Mouse (Mus musculus): Measurements from ENCODE around the gene Tlr7. TPM values are rescaled to one million over a fixed set of nuclear protein-coding genes. Genes with fewer than 3 reads are reported as not detected.
"Not testable (repeated sequence)": the region's sequence is repeated elsewhere in the genome, so short reads cannot be mapped to it uniquely, and the experiment has no call there.

The Tlr7 gene
- polyA plus RNA-seq, 1 experiment from 2014 or later: 0.28 TPM

- H3K36me3 ChIP-seq; H3K4me1 ChIP-seq (replicated peaks); H3K4me2 ChIP-seq; H3K27ac ChIP-seq (ENCODE audit: poor library complexity, severe bottlenecking); H3K9me3 ChIP-seq (replicated peaks); H3K27me3 ChIP-seq (replicated peaks); H3K4me3 ChIP-seq; ATAC-seq (ENCODE audit: insufficient number of reproducible peaks, low FRiP score); H3K9ac ChIP-seq: not testable (repeated sequence)
- 86% methylated on average over 1 of the region's 1 CpGs for WGBS
Measured at GRCm38 (mm10) chrX:167302061-167302460, 28.3 kb downstream of the Tlr7 start.

- H3K9ac ChIP-seq: 0 out of 2 replicates have a peak overlapping the region, but pooled peaks have one; percentile 24
- no peak for ATAC-seq (ENCODE audit: insufficient number of reproducible peaks, low FRiP score)
- H3K27ac ChIP-seq (ENCODE audit: poor library complexity, severe bottlenecking): no peak overlapping the region
- H3K36me3 ChIP-seq: no peaks in the 10 kb centered on the region
- peak overlapping the region; percentile 41 for H3K4me3 ChIP-seq
- H3K4me1 ChIP-seq (replicated peaks): no peaks in the 10 kb centered on the region
- 19% methylated on average over 9 of the region's 9 CpGs for WGBS
- peak overlapping the region; percentile 63 for H3K4me2 ChIP-seq
- no peaks in the 10 kb centered on the region for H3K9me3 ChIP-seq (replicated peaks)
- H3K27me3 ChIP-seq (replicated peaks): no peaks in the 10 kb centered on the region
Measured at GRCm38 (mm10) chrX:167276953-167277352, 53.4 kb downstream of the Tlr7 start.

GRCm38 (mm10) chrX:167276551-167276950 lies 53.8 kb downstream of the Tlr7 start:
- Histone ChIP-seq H3K4me2 (peak overlapping the region; percentile 63), H3K4me1 (replicated peaks) (no peaks in the 10 kb centered on the region), H3K36me3 (no peaks in the 10 kb centered on the region), H3K27me3 (replicated peaks) (no peaks in the 10 kb centered on the region), H3K4me3 (peak overlapping the region; percentile 41), H3K9ac (0 out of 2 replicates have a peak overlapping the region, but pooled peaks have one; percentile 24), H3K9me3 (replicated peaks) (no peaks in the 10 kb centered on the region), H3K27ac (ENCODE audit: poor library complexity, severe bottlenecking) (no peak overlapping the region)
- 41% methylated on average over 10 of the region's 10 CpGs for WGBS
- no peak for ATAC-seq (ENCODE audit: insufficient number of reproducible peaks, low FRiP score)

- no peak for ATAC-seq (ENCODE audit: insufficient number of reproducible peaks, low FRiP score)
Measured at GRCm38 (mm10) chrX:167264086-167264485, 66.3 kb downstream of the Tlr7 start, which contains the start of gene Tlr8. Tlr8 (minus strand) TSS chrX:167264329.

GRCm38 (mm10) chrX:167263530-167263929 lies 66.8 kb downstream of the Tlr7 start:
- ATAC-seq (ENCODE audit: insufficient number of reproducible peaks, low FRiP score): no peak
- H3K4me3 ChIP-seq: no peak overlapping the region
- H3K27ac ChIP-seq (ENCODE audit: poor library complexity, severe bottlenecking): no peak overlapping the region
- no peaks in the 10 kb centered on the region for H3K27me3 ChIP-seq (replicated peaks)
- no peaks in the 10 kb centered on the region for H3K36me3 ChIP-seq
- no peaks in the 10 kb centered on the region for H3K4me1 ChIP-seq (replicated peaks)
- WGBS: 69% methylated on average over 4 of the region's 4 CpGs
- H3K9me3 ChIP-seq (replicated peaks): no peaks in the 10 kb centered on the region
- H3K9ac ChIP-seq: no peak overlapping the region
- H3K4me2 ChIP-seq: no peak overlapping the region

More at GRCm38 (mm10) chrX:167264086-167264485, 66.3 kb downstream of the Tlr7 start, which contains the start of gene Tlr8:
- Histone ChIP-seq H3K4me3 (no peak within 1 kb of the TSS), H3K36me3 (no peaks in the 10 kb centered on the region), H3K27me3 (replicated peaks) (no peaks in the 10 kb centered on the region), H3K4me2 (no peak within 1 kb of the TSS), H3K27ac (ENCODE audit: poor library complexity, severe bottlenecking) (no peak within 1 kb of the TSS), H3K9ac (no peak within 1 kb of the TSS), H3K9me3 (replicated peaks) (no peaks in the 10 kb centered on the region), H3K4me1 (replicated peaks) (no peaks in the 10 kb centered on the region)
- WGBS: 65% methylated on average over 4 of the region's 4 CpGs

Other genes starting within 250 kb of the Tlr7 start
- 3,404 and 3,505 TPM in 2 replicates for gene Tmsb4x, start 121.2 kb downstream of the Tlr7 start, polyA plus RNA-seq (2016; fragmentation: Nextera tagmentation; extraction: Ambion mirVana)
- 0.12 and 0.27 TPM in 2 replicates for gene Tlr8, start 66.2 kb downstream of the Tlr7 start, polyA plus RNA-seq (2016; fragmentation: Nextera tagmentation; extraction: Ambion mirVana)
- 41.9 and 45.0 TPM in 2 replicates for gene Prps2, start 52.2 kb upstream of the Tlr7 start, polyA plus RNA-seq (2016; fragmentation: Nextera tagmentation; extraction: Ambion mirVana)

Measured in heart, embryonic 12.5 days (tissue).